Mouse (Mus musculus): ENCODE results near the gene Sdf4.

DNA sequence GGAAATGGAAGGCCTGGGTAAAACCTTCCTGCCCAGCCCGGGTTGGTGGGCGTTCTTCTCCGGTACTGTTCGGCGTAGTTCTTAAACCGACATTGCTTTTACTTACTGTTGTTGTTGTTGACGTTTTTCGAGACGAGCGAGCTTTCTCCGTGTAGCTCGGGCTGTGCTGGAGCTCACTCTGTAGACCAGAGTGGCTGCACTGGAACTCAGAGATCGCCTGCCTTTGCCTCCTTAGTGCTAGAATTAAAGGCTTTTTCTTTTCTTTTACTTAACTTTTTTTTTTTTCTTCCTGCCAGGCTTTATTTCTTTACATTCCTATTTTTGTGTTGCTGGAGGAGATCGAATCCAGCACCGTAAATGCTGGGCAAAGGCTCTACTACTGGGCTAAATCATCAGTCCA is 934 bp downstream of the Sdf4 start:
- TF ChIP-seq POLR2A (IDR thresholded peaks at IDR 0.05; ENCODE audit: low read depth, low read length) (no peak), CTCF (IDR thresholded peaks at IDR 0.05; ENCODE audit: extremely low read depth, insufficient read length, insufficient replicate concordance, low read depth, low read length) (no peak)
